Mouse (Mus musculus) megakaryocyte, embryonic 14.5 days (primary cell): ENCODE data around the gene Bri3.

Experiments
- FLI1 ChIP-seq: IDR thresholded peaks from 2 replicates; pipeline ENCODE4 v1.6.1; 2012; ENCODE audit warnings: low read length, inconsistent platforms, mixed read lengths
- GATA1 ChIP-seq: IDR thresholded peaks from 3 replicates; pipeline ENCODE4 v1.6.1; 2012; ENCODE audit warnings: mixed read lengths, low read length, inconsistent platforms, borderline replicate concordance

- no peak for TF ChIP-seq GATA1
- no peak for TF ChIP-seq FLI1
These were observed 213.5 kb downstream of the Bri3 start for GRCm38 (mm10) chr5:144457623-144458287.
